Mouse (Mus musculus): ENCODE results near the gene Zim1.

Gene Zim1

GRCm38 (mm10) chr7:6651221-6651620 is 45.0 kb downstream of the Zim1 start:
- no peak for DNase-seq (ENCODE audit: low read depth, low spot score)

- no peak for DNase-seq (ENCODE audit: low read depth, low spot score)
Observed at GRCm38 (mm10) chr7:6650526-6650925, 45.7 kb downstream of the Zim1 start.

- DNase-seq (ENCODE audit: low read depth, low spot score), result no peak
Observed at GRCm38 (mm10) chr7:6645821-6646220, 50.4 kb downstream of the Zim1 start.

GRCm38 (mm10) chr7:6638076-6638475 is 58.2 kb downstream of the Zim1 start:
- DNase-seq (ENCODE audit: low read depth, low spot score), result no peak

GRCm38 (mm10) chr7:6636741-6637140 is 59.5 kb downstream of the Zim1 start:
- no peak for DNase-seq (ENCODE audit: low read depth, low spot score)

GRCm38 (mm10) chr7:6635831-6636230 is 60.4 kb downstream of the Zim1 start:
- no peak for DNase-seq (ENCODE audit: low read depth, low spot score)

Data from retina, adult 2 months (tissue).